Comparison of ENCODE assay signal across 8 mouse cellular contexts in genomic region chr9:121830956-121831293, GRCm38 (mm10). TPM values are rescaled to one million over a fixed set of nuclear protein-coding genes. Genes with fewer than 3 reads are reported as not detected.
A peak's percentile ranks its signal among the peaks of the same experiment; 100 is the strongest.
DNase-seq lines count a peak whose midpoint lies in the region; ATAC-seq and TF ChIP-seq lines count a peak whose summit lies in the region.

No protein-coding gene starts in this region.

- no peak overlapping the region for H3K27ac ChIP-seq in kidney, embryonic 15.5 days
- no peak overlapping the region for H3K27ac ChIP-seq in liver, adult 2 months (replicated peaks; ENCODE audit: insufficient read depth, low read depth, low read length)
- no peak overlapping the region for H3K27ac ChIP-seq in neural tube, embryonic 12.5 days
- H3K27ac ChIP-seq in testis, adult 2 months (ENCODE audit: control insufficient read depth, insufficient read depth, low read depth, low read length) = no peak overlapping the region

- no peak for TF ChIP-seq POLR2A in liver, adult 2 months (IDR thresholded peaks at IDR 0.05; ENCODE audit: extremely low read depth, insufficient read depth, low read length)
- no peak for TF ChIP-seq POLR2A in testis, adult 2 months (IDR thresholded peaks at IDR 0.05; ENCODE audit: control insufficient read depth, low read depth, low read length)

- no peaks in the 10 kb centered on the region for H3K36me3 ChIP-seq in kidney, embryonic 15.5 days
- no peaks in the 10 kb centered on the region for H3K36me3 ChIP-seq in liver, adult 2 months (ENCODE audit: control insufficient read depth, insufficient read depth, low read length)
- no peaks in the 10 kb centered on the region for H3K36me3 ChIP-seq in neural tube, embryonic 12.5 days
- H3K36me3 ChIP-seq in testis, adult 2 months (ENCODE audit: control insufficient read depth, insufficient read depth, low read length) = no peaks in the 10 kb centered on the region; the same call in 1 of the 2 replicates

- H3K4me3 ChIP-seq in kidney, embryonic 15.5 days (replicated peaks) = no peak overlapping the region
- H3K4me3 ChIP-seq in liver, adult 2 months (ENCODE audit: insufficient read depth, low read depth, low read length) = no peak overlapping the region
- H3K4me3 ChIP-seq in neural tube, embryonic 12.5 days = no peak overlapping the region
- no peak overlapping the region for H3K4me3 ChIP-seq in testis, adult 2 months (ENCODE audit: control insufficient read depth, low read depth, low read length)

- H3K79me2 ChIP-seq in liver, adult 2 months (ENCODE audit: control insufficient read depth, insufficient read depth, low read length) = no peaks in the 10 kb centered on the region

- peak; percentile 82 for DNase-seq in urinary bladder, postnatal 14 days (ENCODE audit: low spot score)
- no peak for DNase-seq in urinary bladder, adult 2 months (ENCODE audit: low spot score)
- DNase-seq in cerebellum, postnatal 10 days = peak; percentile 91 to 95
- DNase-seq in gastrocnemius, adult 8-10 months (ENCODE audit: low spot score in 2 of 2) = peak; percentile 58 to 74
- DNase-seq in liver, adult 2 months (ENCODE audit: extremely low read depth, low read depth, low spot score) = peak; percentile 55

- no peaks in the 10 kb centered on the region for H3K9me3 ChIP-seq in kidney, embryonic 15.5 days (replicated peaks)
- 0 out of 2 replicates have a peak, but pooled peaks cover 3% of the 10 kb centered on the region for H3K9me3 ChIP-seq in neural tube, embryonic 12.5 days

- 0 out of 2 replicates have a peak, but pooled peaks have one; percentile 40 for ATAC-seq in kidney, embryonic 15.5 days (replicated peaks; ENCODE audit: low FRiP score)
- peak; percentile 36; the same call in 1 of the 2 replicates for ATAC-seq in neural tube, embryonic 12.5 days (ENCODE audit: low FRiP score, low read depth)

- no peaks in the 10 kb centered on the region for H3K27me3 ChIP-seq in kidney, embryonic 15.5 days
- no peaks in the 10 kb centered on the region for H3K27me3 ChIP-seq in liver, adult 2 months (ENCODE audit: control insufficient read depth, insufficient read depth, low read length)
- H3K27me3 ChIP-seq in neural tube, embryonic 12.5 days (replicated peaks) = no peaks in the 10 kb centered on the region
- H3K27me3 ChIP-seq in testis, adult 2 months (ENCODE audit: control insufficient read depth, insufficient read depth, low read length) = no peaks in the 10 kb centered on the region

- peak; percentile 77 for TF ChIP-seq CTCF in liver, adult 2 months (IDR thresholded peaks at IDR 0.05; ENCODE audit: low read depth, low read length)
- peak; percentile 76; the same call in 1 of the 2 replicates for TF ChIP-seq CTCF in testis, adult 2 months (IDR thresholded peaks at IDR 0.05; ENCODE audit: control insufficient read depth, insufficient read depth, insufficient replicate concordance, low read depth, low read length)

- no peak overlapping the region for H3K4me2 ChIP-seq in kidney, embryonic 15.5 days
- no peak overlapping the region for H3K4me2 ChIP-seq in neural tube, embryonic 12.5 days (replicated peaks)

- no peak overlapping the region for H3K9ac ChIP-seq in kidney, embryonic 15.5 days
- no peak overlapping the region for H3K9ac ChIP-seq in liver, adult 2 months (ENCODE audit: low read depth, low read length)
- H3K9ac ChIP-seq in neural tube, embryonic 12.5 days = no peak overlapping the region

- H3K4me1 ChIP-seq in kidney, embryonic 15.5 days = no peaks in the 10 kb centered on the region
- H3K4me1 ChIP-seq in liver, adult 2 months (ENCODE audit: control insufficient read depth, insufficient read depth, low read length) = no peaks in the 10 kb centered on the region
- no peaks in the 10 kb centered on the region for H3K4me1 ChIP-seq in neural tube, embryonic 12.5 days
- no peaks in the 10 kb centered on the region for H3K4me1 ChIP-seq in testis, adult 2 months (ENCODE audit: control insufficient read depth, insufficient read depth, low read length)

- WGBS in kidney, embryonic 15.5 days = 26% methylated on average over 6 of the region's 6 CpGs
- WGBS in liver, adult 2 months = 28% methylated on average over 6 of the region's 6 CpGs
- 34% methylated on average over 6 of the region's 6 CpGs for WGBS in neural tube, embryonic 12.5 days

RNA-seq across cellular contexts. Expression of gene Ccdc13, which starts 8.3 kb away (rescaled TPM):
- polyA plus RNA-seq in urinary bladder, adult 2 months (2012; rRNA removed) = 0.62 and 1.3 TPM in 2 replicates
- total RNA-seq in gastrocnemius, adult 8-10 months (2022) = under 1 TPM in 1 of 4 experiments, not detected in 3; 0.15 TPM
- 0.47 and 0.53 TPM in 2 replicates for polyA plus RNA-seq in kidney, embryonic 15.5 days (2015; fragmentation: Nextera tagmentation; extraction: Ambion mirVana)
- total RNA-seq in liver, adult 2 months (2014; rRNA removed) = not detected in 2 replicates
- polyA plus RNA-seq in liver, adult 2 months (2012; rRNA removed) = not detected in 2 replicates
- polyA plus RNA-seq in neural tube, embryonic 12.5 days (2016; fragmentation: Nextera tagmentation; extraction: Ambion mirVana) = 4.0 and 4.8 TPM in 2 replicates
- 109 and 125 TPM in 2 replicates for polyA plus RNA-seq in testis, adult 2 months (2012; rRNA removed)

RNA-seq across cellular contexts. Expression of gene Higd1a, which starts 27.2 kb away (rescaled TPM):
- 55.1 and 55.2 TPM in 2 replicates for polyA plus RNA-seq in urinary bladder, adult 2 months (2012; rRNA removed)
- 10 to 100 TPM; 76.7 to 98.3 (median 89.0) TPM for total RNA-seq in gastrocnemius, adult 8-10 months (2022)
- 151 and 153 TPM in 2 replicates for polyA plus RNA-seq in kidney, embryonic 15.5 days (2015; fragmentation: Nextera tagmentation; extraction: Ambion mirVana)
- total RNA-seq in liver, adult 2 months (2014; rRNA removed) = 45.6 and 65.6 TPM in 2 replicates
- polyA plus RNA-seq in liver, adult 2 months (2012; rRNA removed) = 14.7 and 20.2 TPM in 2 replicates
- polyA plus RNA-seq in neural tube, embryonic 12.5 days (2016; fragmentation: Nextera tagmentation; extraction: Ambion mirVana) = 134 and 147 TPM in 2 replicates
- polyA plus RNA-seq in testis, adult 2 months (2012; rRNA removed) = 42.4 and 43.9 TPM in 2 replicates

RNA-seq across cellular contexts. Expression of gene Hhatl, which starts 38.6 kb away (rescaled TPM):
- polyA plus RNA-seq in urinary bladder, adult 2 months (2012; rRNA removed) = 1.9 and 3.0 TPM in 2 replicates
- 100 to 1,000 TPM; 129 to 160 (median 141) TPM for total RNA-seq in gastrocnemius, adult 8-10 months (2022)
- 0.69 and 0.80 TPM in 2 replicates for polyA plus RNA-seq in kidney, embryonic 15.5 days (2015; fragmentation: Nextera tagmentation; extraction: Ambion mirVana)
- 0.07 TPM in 1 of 2 replicates, not detected in the other for total RNA-seq in liver, adult 2 months (2014; rRNA removed)
- polyA plus RNA-seq in liver, adult 2 months (2012; rRNA removed) = not detected in 2 replicates
- not detected in 2 replicates for polyA plus RNA-seq in neural tube, embryonic 12.5 days (2016; fragmentation: Nextera tagmentation; extraction: Ambion mirVana)
- polyA plus RNA-seq in testis, adult 2 months (2012; rRNA removed) = 19.8 and 21.3 TPM in 2 replicates

RNA-seq across cellular contexts. Expression of gene Klhl40, which starts 53.5 kb away (rescaled TPM):
- polyA plus RNA-seq in urinary bladder, adult 2 months (2012; rRNA removed) = 0.07 and 0.10 TPM in 2 replicates
- total RNA-seq in gastrocnemius, adult 8-10 months (2022) = 100 to 1,000 TPM; 117 to 138 (median 135) TPM
- 1.8 and 2.9 TPM in 2 replicates for polyA plus RNA-seq in kidney, embryonic 15.5 days (2015; fragmentation: Nextera tagmentation; extraction: Ambion mirVana)
- 0.18 TPM in 1 of 2 replicates, not detected in the other for total RNA-seq in liver, adult 2 months (2014; rRNA removed)
- not detected in 2 replicates for polyA plus RNA-seq in liver, adult 2 months (2012; rRNA removed)
- 2.1 and 2.8 TPM in 2 replicates for polyA plus RNA-seq in neural tube, embryonic 12.5 days (2016; fragmentation: Nextera tagmentation; extraction: Ambion mirVana)
- polyA plus RNA-seq in testis, adult 2 months (2012; rRNA removed) = 0.14 and 0.23 TPM in 2 replicates

Comparison
In these comparisons a context has a peak if more than half of its experiments do, and no peak if none do; other contexts are left out.
1. RNA of gene Ccdc13, which starts 8.3 kb away (polyA plus RNA-seq): 109 to 125 TPM in testis, adult 2 months; 4.0 to 4.8 TPM in neural tube, embryonic 12.5 days, 0.62 to 1.3 TPM in urinary bladder, adult 2 months, 0.47 to 0.53 TPM in kidney, embryonic 15.5 days and not detected in liver, adult 2 months; every median in the first group is over 10 times any median in the second.